Mouse (Mus musculus): ENCODE results near the gene Hoxb1. TPM values are rescaled to one million over a fixed set of nuclear protein-coding genes. Genes with fewer than 3 reads are reported as not detected.

The Hoxb1 gene
- polyA plus RNA-seq, 1 experiment from 2014 or later: 0.09 TPM

GRCm38 (mm10) chr11:96408234-96409010 lies 42.9 kb downstream of the Hoxb1 start:
- WGBS: 49% methylated on average over 14 of the region's 14 CpGs
- Histone ChIP-seq H3K9me3 (ENCODE audit: control insufficient read depth, low read length) (peaks cover 2% of the 10 kb centered on the region; the same call in 1 of the 2 replicates), H3K4me2 (ENCODE audit: low read length) (no peak overlapping the region; the same call in 1 of the 2 replicates), H3K4me3 (ENCODE audit: control insufficient read depth in 1 of 2, insufficient read depth in 1 of 2, low read depth in 1 of 2, low read length in 2 of 2) (no peak overlapping the region), H3K27ac (replicated peaks in 1 of 2; ENCODE audit: control insufficient read depth in 1 of 2, insufficient read depth in 1 of 2, low read depth in 2 of 2, low read length in 2 of 2) (no peak overlapping the region), H3K9ac (ENCODE audit: low read length) (no peak overlapping the region; the same call in 1 of the 2 replicates), H3K27me3 (ENCODE audit: control insufficient read depth, insufficient read depth, low read length) (peaks cover 94% of the 10 kb centered on the region), H3K4me1 (ENCODE audit: control insufficient read depth in 2 of 2, insufficient read depth in 2 of 2, low read length in 2 of 2) (peaks cover 9 to 11% of the 10 kb centered on the region in 2 experiments), H3K36me3 (ENCODE audit: control insufficient read depth, insufficient read depth, low read length) (no peaks in the 10 kb centered on the region)
- no peak for ATAC-seq (ENCODE audit: insufficient number of reproducible peaks, insufficient read depth, low FRiP score, low read depth)

- peaks cover 12 to 14% of the 10 kb centered on the region in 2 experiments for H3K4me1 ChIP-seq (ENCODE audit: control insufficient read depth in 2 of 2, insufficient read depth in 2 of 2, low read length in 2 of 2)
- H3K9me3 ChIP-seq (ENCODE audit: control insufficient read depth, low read length): peaks cover 2% of the 10 kb centered on the region; the same call in 1 of the 2 replicates
- 70% methylated on average over 5 of the region's 5 CpGs for WGBS
- no peak overlapping the region for H3K4me2 ChIP-seq (ENCODE audit: low read length)
- no peak overlapping the region for H3K4me3 ChIP-seq (ENCODE audit: control insufficient read depth in 1 of 2, insufficient read depth in 1 of 2, low read depth in 1 of 2, low read length in 2 of 2)
- no peak overlapping the region for H3K9ac ChIP-seq (ENCODE audit: low read length)
- H3K36me3 ChIP-seq (ENCODE audit: control insufficient read depth, insufficient read depth, low read length): no peaks in the 10 kb centered on the region
- peaks cover 88% of the 10 kb centered on the region for H3K27me3 ChIP-seq (ENCODE audit: control insufficient read depth, insufficient read depth, low read length)
- ATAC-seq (ENCODE audit: insufficient number of reproducible peaks, insufficient read depth, low FRiP score, low read depth): no peak
- no peak overlapping the region for H3K27ac ChIP-seq (replicated peaks in 1 of 2; ENCODE audit: control insufficient read depth in 1 of 2, insufficient read depth in 1 of 2, low read depth in 2 of 2, low read length in 2 of 2)
Observed at GRCm38 (mm10) chr11:96411019-96411418, 45.5 kb downstream of the Hoxb1 start.

GRCm38 (mm10) chr11:96411934-96412333 lies 46.4 kb downstream of the Hoxb1 start:
- no peak overlapping the region for H3K4me3 ChIP-seq (ENCODE audit: control insufficient read depth in 1 of 2, insufficient read depth in 1 of 2, low read depth in 1 of 2, low read length in 2 of 2)
- peaks cover 2% of the 10 kb centered on the region; the same call in 1 of the 2 replicates for H3K9me3 ChIP-seq (ENCODE audit: control insufficient read depth, low read length)
- 63% methylated on average over 4 of the region's 4 CpGs for WGBS
- H3K27ac ChIP-seq (replicated peaks in 1 of 2; ENCODE audit: control insufficient read depth in 1 of 2, insufficient read depth in 1 of 2, low read depth in 2 of 2, low read length in 2 of 2): no peak overlapping the region
- peaks cover 88% of the 10 kb centered on the region for H3K27me3 ChIP-seq (ENCODE audit: control insufficient read depth, insufficient read depth, low read length)
- peaks cover 12 to 14% of the 10 kb centered on the region in 2 experiments for H3K4me1 ChIP-seq (ENCODE audit: control insufficient read depth in 2 of 2, insufficient read depth in 2 of 2, low read length in 2 of 2)
- ATAC-seq (ENCODE audit: insufficient number of reproducible peaks, insufficient read depth, low FRiP score, low read depth): no peak
- no peak overlapping the region for H3K4me2 ChIP-seq (ENCODE audit: low read length)
- no peak overlapping the region for H3K9ac ChIP-seq (ENCODE audit: low read length)
- no peaks in the 10 kb centered on the region for H3K36me3 ChIP-seq (ENCODE audit: control insufficient read depth, insufficient read depth, low read length)

- H3K27me3 ChIP-seq (ENCODE audit: control insufficient read depth, insufficient read depth, low read length): peaks cover 89% of the 10 kb centered on the region
- no peak overlapping the region for H3K9ac ChIP-seq (ENCODE audit: low read length)
- ATAC-seq (ENCODE audit: insufficient number of reproducible peaks, insufficient read depth, low FRiP score, low read depth): no peak
- no peaks in the 10 kb centered on the region for H3K36me3 ChIP-seq (ENCODE audit: control insufficient read depth, insufficient read depth, low read length)
- peaks cover 4 to 11% of the 10 kb centered on the region in 2 experiments; a peak in 3 of 4 replicates for H3K4me1 ChIP-seq (ENCODE audit: control insufficient read depth in 2 of 2, insufficient read depth in 2 of 2, low read length in 2 of 2)
- 76% methylated on average over 9 of the region's 9 CpGs for WGBS
- H3K4me3 ChIP-seq (ENCODE audit: control insufficient read depth in 1 of 2, insufficient read depth in 1 of 2, low read depth in 1 of 2, low read length in 2 of 2): no peak overlapping the region
- no peak overlapping the region for H3K27ac ChIP-seq (replicated peaks in 1 of 2; ENCODE audit: control insufficient read depth in 1 of 2, insufficient read depth in 1 of 2, low read depth in 2 of 2, low read length in 2 of 2)
- peaks cover 2% of the 10 kb centered on the region; the same call in 1 of the 2 replicates for H3K9me3 ChIP-seq (ENCODE audit: control insufficient read depth, low read length)
- no peak overlapping the region for H3K4me2 ChIP-seq (ENCODE audit: low read length)
Observed at GRCm38 (mm10) chr11:96412941-96413491, 47.5 kb downstream of the Hoxb1 start.

GRCm38 (mm10) chr11:96413527-96413926 lies 48.0 kb downstream of the Hoxb1 start:
- no peak for ATAC-seq (ENCODE audit: insufficient number of reproducible peaks, insufficient read depth, low FRiP score, low read depth)
- no peaks in the 10 kb centered on the region for H3K36me3 ChIP-seq (ENCODE audit: control insufficient read depth, insufficient read depth, low read length)
- 0 out of 2 replicates have a peak overlapping the region, but pooled peaks have one; percentile 23 for H3K4me2 ChIP-seq (ENCODE audit: low read length)
- H3K9me3 ChIP-seq (ENCODE audit: control insufficient read depth, low read length): peaks cover 2% of the 10 kb centered on the region; the same call in 1 of the 2 replicates
- H3K27me3 ChIP-seq (ENCODE audit: control insufficient read depth, insufficient read depth, low read length): peaks cover 88% of the 10 kb centered on the region
- WGBS: 10% methylated on average over 8 of the region's 8 CpGs
- no peak overlapping the region for H3K27ac ChIP-seq (replicated peaks in 1 of 2; ENCODE audit: control insufficient read depth in 1 of 2, insufficient read depth in 1 of 2, low read depth in 2 of 2, low read length in 2 of 2)
- H3K9ac ChIP-seq (ENCODE audit: low read length): no peak overlapping the region
- peaks cover 4 to 9% of the 10 kb centered on the region in 2 experiments; a peak in 2 of 4 replicates for H3K4me1 ChIP-seq (ENCODE audit: control insufficient read depth in 2 of 2, insufficient read depth in 2 of 2, low read length in 2 of 2)
- no peak overlapping the region for H3K4me3 ChIP-seq (ENCODE audit: control insufficient read depth in 1 of 2, insufficient read depth in 1 of 2, low read depth in 1 of 2, low read length in 2 of 2)

- Histone ChIP-seq H3K4me2 (ENCODE audit: low read length) (no peak overlapping the region), H3K9me3 (ENCODE audit: control insufficient read depth, low read length) (peaks cover 2% of the 10 kb centered on the region; the same call in 1 of the 2 replicates), H3K9ac (ENCODE audit: low read length) (no peak overlapping the region), H3K4me3 (ENCODE audit: control insufficient read depth in 1 of 2, insufficient read depth in 1 of 2, low read depth in 1 of 2, low read length in 2 of 2) (no peak overlapping the region), H3K27ac (replicated peaks in 1 of 2; ENCODE audit: control insufficient read depth in 1 of 2, insufficient read depth in 1 of 2, low read depth in 2 of 2, low read length in 2 of 2) (no peak overlapping the region), H3K36me3 (ENCODE audit: control insufficient read depth, insufficient read depth, low read length) (no peaks in the 10 kb centered on the region), H3K4me1 (ENCODE audit: control insufficient read depth in 2 of 2, insufficient read depth in 2 of 2, low read length in 2 of 2) (peaks cover 4 to 9% of the 10 kb centered on the region in 2 experiments; a peak in 2 of 4 replicates), H3K27me3 (ENCODE audit: control insufficient read depth, insufficient read depth, low read length) (peaks cover 83% of the 10 kb centered on the region)
- 42% methylated on average over 2 of the region's 2 CpGs for WGBS
- ATAC-seq (ENCODE audit: insufficient number of reproducible peaks, insufficient read depth, low FRiP score, low read depth): no peak
Observed at GRCm38 (mm10) chr11:96414002-96414401, 48.5 kb downstream of the Hoxb1 start.

All from heart, embryonic 14.5 days (tissue).